Mouse (Mus musculus) spleen, adult 2 months (tissue): ENCODE data around the gene Haspin.

Experiments used
- CTCF ChIP-seq: fragments of 200-500 bp; IDR thresholded peaks from 2 replicates; pipeline ENCODE4 v1.5.1; 2011; ENCODE audit warnings: mild to moderate bottlenecking, inconsistent platforms; ENCODE audit not compliant: insufficient read depth, insufficient read length, insufficient replicate concordance; ENCODE audit errors: extremely low read depth
- POLR2A ChIP-seq: fragments of 200-500 bp; IDR thresholded peaks from 2 replicates; pipeline ENCODE4 v1.6.1; 2011; ENCODE audit warnings: low read depth, low read length, inconsistent platforms

DNA sequence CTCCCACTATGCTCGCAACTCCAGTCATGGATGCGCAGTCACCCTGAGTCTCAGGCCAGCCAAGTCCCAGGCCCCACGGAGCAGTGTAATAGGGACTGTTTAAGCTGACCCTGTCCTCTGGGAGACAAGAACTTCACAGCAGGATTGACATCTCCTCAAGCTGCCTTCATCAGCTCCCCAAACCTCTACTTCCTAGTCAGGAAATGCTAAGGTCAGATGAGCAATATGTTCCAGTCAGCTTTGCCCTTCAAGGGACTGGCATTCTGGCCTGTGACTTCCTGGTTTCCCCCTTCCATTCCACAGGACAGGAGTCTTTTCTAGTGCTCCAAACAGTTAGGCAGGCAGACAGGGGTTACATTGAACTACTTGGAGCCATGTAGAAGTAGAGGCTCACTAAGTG lies 28.2 kb downstream of the Haspin start:
- TF ChIP-seq CTCF, result no peak
- no peak for TF ChIP-seq POLR2A
